Mouse (Mus musculus): ENCODE measurements around the gene Kras.
A peak's percentile ranks its signal among the peaks of the same experiment; 100 is the strongest.

Gene Kras

GRCm38 (mm10) chr6:145247886-145248285, 2.2 kb downstream of the Kras start:
- DNase-seq, result no peak

GRCm38 (mm10) chr6:145246841-145247240, 3.2 kb downstream of the Kras start:
- DNase-seq, result no peak

GRCm38 (mm10) chr6:145242521-145242920, 7.5 kb downstream of the Kras start:
- DNase-seq, result peak; percentile 45

GRCm38 (mm10) chr6:145240285-145240684, 9.8 kb downstream of the Kras start:
- no peak for DNase-seq

- no peak for DNase-seq
Measured at GRCm38 (mm10) chr6:145237148-145237547, 12.9 kb downstream of the Kras start.

- no peak for DNase-seq
Measured at GRCm38 (mm10) chr6:145235367-145235766, 14.7 kb downstream of the Kras start.

- DNase-seq, result no peak
Measured at GRCm38 (mm10) chr6:145234391-145234790, 15.6 kb downstream of the Kras start.

- DNase-seq, result no peak
Measured at GRCm38 (mm10) chr6:145226296-145226695, 23.7 kb downstream of the Kras start.

GRCm38 (mm10) chr6:145224246-145224645, 25.8 kb downstream of the Kras start:
- no peak for DNase-seq

GRCm38 (mm10) chr6:145215826-145216225, 34.2 kb downstream of the Kras start:
- DNase-seq, result no peak

GRCm38 (mm10) chr6:145213916-145214315, 36.1 kb downstream of the Kras start:
- DNase-seq, result no peak

- peak; percentile 39 for DNase-seq
Measured at GRCm38 (mm10) chr6:145211376-145212305, 38.4 kb downstream of the Kras start.

- DNase-seq, result peak; percentile 100
Measured at GRCm38 (mm10) chr6:145210816-145211338, 39.2 kb downstream of the Kras start, which contains the start of the genes Casc1 and Etfrf1. Gene Casc1 (minus strand): TSS chr6:145211005. Gene Etfrf1 (plus strand): TSS chr6:145211134.

GRCm38 (mm10) chr6:145210056-145210680, 39.9 kb downstream of the Kras start:
- DNase-seq, result peak; percentile 73

- no peak for DNase-seq
Measured at GRCm38 (mm10) chr6:145205142-145205541, 44.9 kb downstream of the Kras start.

- DNase-seq, result no peak
Measured at GRCm38 (mm10) chr6:145204440-145204839, 45.6 kb downstream of the Kras start.

- no peak for DNase-seq
Measured at GRCm38 (mm10) chr6:145202432-145203125, 47.5 kb downstream of the Kras start.

- DNase-seq, result no peak
Measured at GRCm38 (mm10) chr6:145197949-145198686, 51.9 kb downstream of the Kras start.

- DNase-seq, result no peak
Measured at GRCm38 (mm10) chr6:145193446-145193845, 56.6 kb downstream of the Kras start.

- no peak for DNase-seq
Measured at GRCm38 (mm10) chr6:145193038-145193437, 57.0 kb downstream of the Kras start.

- peak; percentile 53 for DNase-seq
Measured at GRCm38 (mm10) chr6:145187093-145188088, 62.6 kb downstream of the Kras start.
